Mouse (Mus musculus) olfactory bulb, adult 2 months (tissue): Measurements from ENCODE around the gene Ppp1r12b.

ENCODE experiments used
- CTCF ChIP-seq: fragments of 200-500 bp; IDR thresholded peaks from 2 replicates; pipeline ENCODE4 v1.5.1; 2012; ENCODE audit warnings: low read depth, mild to moderate bottlenecking, low read length, moderate library complexity; ENCODE audit not compliant: insufficient read depth
- POLR2A ChIP-seq: fragments of 200-500 bp; IDR thresholded peaks from 2 replicates; pipeline ENCODE4 v1.6.1; 2012; ENCODE audit warnings: mild to moderate bottlenecking, low read depth, low read length, moderate library complexity; ENCODE audit not compliant: insufficient read depth

DNA sequence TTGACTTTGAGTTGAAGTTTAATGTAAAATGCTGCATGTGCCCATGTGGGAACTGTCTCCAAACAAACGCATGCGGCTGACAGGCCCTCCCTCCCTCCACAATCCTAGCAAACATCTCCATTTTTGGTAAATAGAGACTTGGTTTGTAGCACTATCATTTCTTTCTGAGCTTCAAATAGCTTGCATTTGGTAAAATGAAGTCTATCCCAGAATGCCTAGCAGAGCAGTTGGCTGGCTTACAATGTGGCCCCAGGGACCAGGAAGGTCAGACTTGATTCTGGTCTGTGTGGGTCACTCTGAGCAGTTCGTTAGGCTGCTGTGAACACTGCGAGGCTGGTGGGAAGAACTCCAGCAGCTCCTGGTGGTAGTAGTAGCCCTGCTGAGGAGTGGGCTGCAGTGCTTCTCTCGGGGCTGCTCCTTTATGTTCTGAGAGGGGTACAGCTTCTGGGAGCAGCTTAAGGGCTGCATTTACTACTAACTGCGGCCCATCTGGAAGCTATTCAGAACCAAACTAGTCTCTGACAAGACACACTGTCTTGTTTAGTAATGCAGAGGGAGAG, 180.9 kb downstream of the Ppp1r12b start:
- no peak for TF ChIP-seq CTCF
- no peak for TF ChIP-seq POLR2A
